Mouse (Mus musculus): ENCODE results near the gene Csf3r. TPM values are rescaled to one million over a fixed set of nuclear protein-coding genes. Genes with fewer than 3 reads are reported as not detected.

The Csf3r gene
- total and polyA plus RNA-seq, 2 experiments from 2014 or later, result 0.95 to 1.7 TPM

DNA sequence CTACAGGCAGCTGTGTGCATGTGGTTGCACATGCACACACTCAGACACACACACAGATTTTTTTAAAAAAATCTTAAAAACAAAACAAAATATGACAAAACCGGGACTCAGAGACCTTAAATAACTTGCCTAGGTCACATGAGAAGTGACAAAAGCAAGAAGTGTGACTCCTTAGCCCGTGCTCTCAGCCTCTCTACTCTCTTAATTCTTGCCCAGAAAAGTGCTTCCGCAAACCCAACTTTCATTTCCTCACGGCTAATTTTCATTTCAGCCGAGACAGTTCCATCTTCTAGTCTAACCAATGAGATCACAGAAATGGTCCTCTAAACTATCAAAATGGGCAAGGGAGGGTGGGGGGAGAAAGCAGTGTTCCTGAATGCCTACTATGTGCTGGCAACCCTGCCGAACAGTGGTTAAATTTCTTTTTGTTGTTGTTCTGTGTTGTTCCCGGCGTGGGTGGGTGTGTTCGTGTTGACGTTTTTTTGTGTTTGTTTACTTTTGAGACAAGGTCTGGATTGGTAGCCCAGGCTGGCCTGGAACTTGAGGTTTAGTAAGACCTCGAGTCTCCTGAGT lies 5.3 kb upstream of the Csf3r start:
- Histone ChIP-seq H3K9me3 (ENCODE audit: low read length) (no peaks in the 10 kb centered on the region), H3K36me3 (ENCODE audit: insufficient read depth, low read length) (no peaks in the 10 kb centered on the region), H3K4me2 (ENCODE audit: low read depth, low read length) (no peak overlapping the region), H3K27me3 (ENCODE audit: insufficient read depth, low read length) (no peaks in the 10 kb centered on the region), H3K9ac (replicated peaks; ENCODE audit: low read length) (no peak overlapping the region), H3K4me3 (ENCODE audit: low read length) (no peak overlapping the region), H3K4me1 (ENCODE audit: insufficient read depth, low read length) (no peaks in the 10 kb centered on the region), H3K27ac (no peak overlapping the region)
- 75% methylated on average over 11 of the region's 11 CpGs for WGBS
- DNase-seq (ENCODE audit: low spot score), result no peak
- no peak for ATAC-seq
- no peak for TF ChIP-seq CTCF (IDR thresholded peaks at IDR 0.05; ENCODE audit: low read depth)

DNA sequence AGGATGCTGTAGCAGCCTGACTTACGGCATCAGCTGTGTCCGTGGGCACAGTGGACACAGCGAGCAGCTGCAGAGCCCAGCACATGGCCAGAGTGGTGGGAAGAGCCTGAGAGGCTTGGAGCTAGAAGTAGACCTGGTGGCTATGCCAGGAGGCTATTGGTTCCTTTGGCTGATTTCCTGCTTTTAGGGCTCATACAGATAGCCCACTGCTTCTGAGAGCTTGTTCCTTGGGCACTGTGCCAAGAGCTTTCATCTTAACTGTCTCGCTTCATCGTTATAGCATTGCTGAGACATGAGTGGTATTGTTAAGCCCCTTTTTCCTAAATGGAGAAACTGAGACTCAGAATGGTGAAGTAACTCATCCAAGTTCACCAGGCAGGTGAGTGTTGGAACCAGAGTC lies 1.5 kb downstream of the Csf3r start:
- DNase-seq (ENCODE audit: low spot score) (no peak), ATAC-seq (no peak)
- no peak overlapping the region for H3K4me3 ChIP-seq (ENCODE audit: low read length)
- H3K4me1 ChIP-seq (ENCODE audit: insufficient read depth, low read length), result no peaks in the 10 kb centered on the region
- 72% methylated on average over 5 of the region's 5 CpGs for WGBS
- no peak overlapping the region for H3K4me2 ChIP-seq (ENCODE audit: low read depth, low read length)
- H3K9ac ChIP-seq (replicated peaks; ENCODE audit: low read length), result no peak overlapping the region
- no peaks in the 10 kb centered on the region for H3K36me3 ChIP-seq (ENCODE audit: insufficient read depth, low read length)
- no peaks in the 10 kb centered on the region for H3K27me3 ChIP-seq (ENCODE audit: insufficient read depth, low read length)
- TF ChIP-seq CTCF (IDR thresholded peaks at IDR 0.05; ENCODE audit: low read depth), result no peak
- no peaks in the 10 kb centered on the region for H3K9me3 ChIP-seq (ENCODE audit: low read length)
- H3K27ac ChIP-seq, result no peak overlapping the region

DNA sequence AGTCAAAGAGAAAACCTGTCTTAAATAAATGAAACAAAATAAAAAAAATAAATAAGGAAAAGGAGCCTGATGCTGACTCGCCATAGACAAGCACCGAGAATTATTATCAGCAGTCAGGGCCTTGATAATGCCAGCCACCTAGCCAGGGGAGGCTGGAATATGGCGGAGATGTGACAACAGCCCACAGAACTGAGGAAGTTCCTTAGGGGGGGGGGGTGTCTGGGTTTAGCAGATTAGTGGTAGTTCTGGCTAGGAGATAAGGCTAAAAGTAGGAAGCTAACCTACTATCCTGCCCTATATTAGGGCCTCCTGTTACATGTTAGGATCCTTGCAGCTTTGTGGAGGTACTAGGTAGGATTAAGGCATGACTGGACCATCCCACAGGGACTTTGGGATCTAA lies 3.6 kb downstream of the Csf3r start:
- no peaks in the 10 kb centered on the region for H3K9me3 ChIP-seq (ENCODE audit: low read length)
- no peaks in the 10 kb centered on the region for H3K4me1 ChIP-seq (ENCODE audit: insufficient read depth, low read length)
- H3K4me3 ChIP-seq (ENCODE audit: low read length), result no peak overlapping the region
- WGBS, result 88% methylated on average over 3 of the region's 3 CpGs
- no peaks in the 10 kb centered on the region for H3K36me3 ChIP-seq (ENCODE audit: insufficient read depth, low read length)
- ATAC-seq, result no peak
- DNase-seq (ENCODE audit: low spot score), result no peak
- TF ChIP-seq CTCF (IDR thresholded peaks at IDR 0.05; ENCODE audit: low read depth), result no peak
- H3K27me3 ChIP-seq (ENCODE audit: insufficient read depth, low read length), result no peaks in the 10 kb centered on the region
- no peak overlapping the region for H3K4me2 ChIP-seq (ENCODE audit: low read depth, low read length)
- H3K9ac ChIP-seq (replicated peaks; ENCODE audit: low read length), result no peak overlapping the region
- no peak overlapping the region for H3K27ac ChIP-seq

DNA sequence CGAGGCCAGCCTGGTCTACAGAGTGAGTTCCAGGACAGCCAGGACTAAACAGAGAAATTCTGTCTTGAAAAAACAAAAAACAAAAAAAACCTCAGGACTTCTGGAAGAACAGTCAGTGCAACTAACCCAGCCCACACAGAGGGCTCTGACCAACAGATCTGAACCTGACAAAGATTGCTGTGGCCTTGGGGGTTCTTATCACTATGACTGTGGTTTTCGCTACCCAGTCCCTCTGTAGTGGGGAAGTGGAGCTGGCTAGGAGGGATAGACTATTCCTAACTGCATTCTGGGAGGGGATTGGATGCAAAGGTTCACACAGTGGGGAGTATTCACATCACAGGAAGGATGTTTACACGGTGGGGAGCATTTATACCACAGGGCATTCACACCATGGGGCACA lies 4.7 kb downstream of the Csf3r start:
- H3K36me3 ChIP-seq (ENCODE audit: insufficient read depth, low read length), result no peaks in the 10 kb centered on the region
- WGBS, result 73% methylated on average over 3 of the region's 3 CpGs
- H3K27me3 ChIP-seq (ENCODE audit: insufficient read depth, low read length), result no peaks in the 10 kb centered on the region
- no peak for DNase-seq (ENCODE audit: low spot score)
- no peaks in the 10 kb centered on the region for H3K9me3 ChIP-seq (ENCODE audit: low read length)
- H3K4me3 ChIP-seq (ENCODE audit: low read length), result no peak overlapping the region
- H3K9ac ChIP-seq (replicated peaks; ENCODE audit: low read length), result no peak overlapping the region
- no peak overlapping the region for H3K27ac ChIP-seq
- H3K4me1 ChIP-seq (ENCODE audit: insufficient read depth, low read length), result no peaks in the 10 kb centered on the region
- no peak for TF ChIP-seq CTCF (IDR thresholded peaks at IDR 0.05; ENCODE audit: low read depth)
- ATAC-seq, result no peak
- no peak overlapping the region for H3K4me2 ChIP-seq (ENCODE audit: low read depth, low read length)

DNA sequence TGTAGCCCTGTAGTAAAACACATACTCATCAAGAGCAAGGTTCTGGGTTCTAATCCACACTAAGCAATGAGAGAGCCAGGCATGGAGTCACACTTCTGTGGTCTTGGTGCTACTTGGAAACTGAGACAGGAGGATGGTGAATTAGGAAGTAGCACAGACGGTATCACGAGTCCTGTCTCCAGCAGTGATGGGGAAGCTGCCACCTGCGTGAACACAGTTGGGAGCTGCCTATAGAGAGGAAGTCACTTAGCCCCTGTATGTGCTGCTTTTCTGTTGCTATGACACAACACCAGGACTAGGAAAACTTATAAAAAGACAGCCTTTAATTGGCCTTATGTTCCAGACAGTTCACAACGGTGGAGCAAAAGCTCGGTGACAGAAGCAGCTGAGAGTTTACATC lies 6.4 kb downstream of the Csf3r start:
- TF ChIP-seq CTCF (IDR thresholded peaks at IDR 0.05; ENCODE audit: low read depth), result no peak
- H3K4me1 ChIP-seq (ENCODE audit: insufficient read depth, low read length), result no peaks in the 10 kb centered on the region
- no peak overlapping the region for H3K9ac ChIP-seq (replicated peaks; ENCODE audit: low read length)
- WGBS, result 81% methylated on average over 5 of the region's 5 CpGs
- H3K9me3 ChIP-seq (ENCODE audit: low read length), result no peaks in the 10 kb centered on the region
- H3K27me3 ChIP-seq (ENCODE audit: insufficient read depth, low read length), result no peaks in the 10 kb centered on the region
- no peak for ATAC-seq
- H3K27ac ChIP-seq, result no peak overlapping the region
- DNase-seq (ENCODE audit: low spot score), result no peak
- H3K36me3 ChIP-seq (ENCODE audit: insufficient read depth, low read length), result no peaks in the 10 kb centered on the region
- no peak overlapping the region for H3K4me3 ChIP-seq (ENCODE audit: low read length)
- no peak overlapping the region for H3K4me2 ChIP-seq (ENCODE audit: low read depth, low read length)

DNA sequence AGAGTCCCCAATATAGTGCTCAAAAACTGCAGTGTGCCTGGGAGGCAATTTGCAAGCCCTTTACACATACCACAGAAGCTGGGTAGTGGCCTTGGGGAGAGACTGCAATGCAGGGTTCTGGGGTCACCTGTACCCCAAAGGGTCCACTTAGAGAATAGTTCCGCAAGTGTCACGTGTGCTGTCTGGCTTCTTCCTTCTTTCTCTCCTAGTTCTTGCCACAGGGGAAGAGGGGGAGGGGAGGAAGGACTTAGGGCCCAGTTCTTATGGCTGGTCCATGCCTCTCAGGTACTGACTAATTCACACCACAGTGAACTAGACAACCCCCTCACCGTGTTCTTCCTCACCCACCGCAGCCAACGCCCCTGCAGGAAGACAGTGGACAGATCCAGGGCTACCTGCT lies 11.1 kb downstream of the Csf3r start:
- no peak for TF ChIP-seq CTCF (IDR thresholded peaks at IDR 0.05; ENCODE audit: low read depth)
- no peak overlapping the region for H3K9ac ChIP-seq (replicated peaks; ENCODE audit: low read length)
- no peaks in the 10 kb centered on the region for H3K36me3 ChIP-seq (ENCODE audit: insufficient read depth, low read length)
- no peak overlapping the region for H3K27ac ChIP-seq
- H3K4me1 ChIP-seq (ENCODE audit: insufficient read depth, low read length), result no peaks in the 10 kb centered on the region
- H3K27me3 ChIP-seq (ENCODE audit: insufficient read depth, low read length), result no peaks in the 10 kb centered on the region
- no peak overlapping the region for H3K4me2 ChIP-seq (ENCODE audit: low read depth, low read length)
- H3K4me3 ChIP-seq (ENCODE audit: low read length), result no peak overlapping the region
- ATAC-seq (no peak), DNase-seq (ENCODE audit: low spot score) (no peak)
- 86% methylated on average over 5 of the region's 5 CpGs for WGBS
- H3K9me3 ChIP-seq (ENCODE audit: low read length), result no peaks in the 10 kb centered on the region

DNA sequence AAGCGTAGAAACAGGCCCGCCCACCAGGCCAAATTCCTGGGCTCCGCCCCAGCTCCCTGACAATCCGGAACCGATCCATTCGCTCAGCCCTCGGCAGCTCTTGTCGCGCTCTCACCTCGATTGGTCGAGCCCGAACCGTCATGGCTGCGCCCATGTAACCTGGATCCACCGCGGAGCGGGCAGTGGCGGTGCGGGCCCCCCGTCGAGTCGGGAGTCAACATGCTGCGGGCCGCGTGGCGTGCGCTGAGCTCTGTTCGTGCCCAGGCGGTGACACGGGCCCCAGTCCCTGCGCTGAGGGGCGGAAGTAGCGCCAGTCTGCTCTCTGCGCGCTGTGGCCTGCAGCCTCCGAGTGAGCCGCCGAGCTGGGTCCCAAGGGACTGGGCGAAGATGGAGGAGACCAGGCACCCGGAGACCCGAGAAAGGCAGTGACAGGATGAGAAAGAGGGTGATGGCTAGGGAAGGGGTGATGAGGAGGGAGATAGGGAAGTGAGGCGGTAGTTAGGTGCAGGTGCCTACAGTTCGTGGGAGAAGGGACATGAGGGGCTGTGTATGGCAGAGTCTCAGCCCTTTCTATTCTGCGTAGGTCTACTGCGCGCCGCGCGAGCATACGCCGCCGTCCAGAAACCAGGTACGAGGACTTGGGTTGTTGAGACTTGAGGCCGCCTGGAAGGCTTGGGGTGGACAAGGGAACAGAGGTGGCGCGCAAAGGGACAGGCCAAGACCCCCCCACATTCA lies 22.7 kb downstream of the Csf3r start, which contains the start of gene Mrps15:
TSS of gene Mrps15 (plus strand) at position 75 of the 735 bp plus-strand sequence.
- H3K4me3 ChIP-seq (ENCODE audit: low read length), result peak within 1 kb of the TSS; percentile 64
- WGBS, result under 1% methylated on average over 56 of the region's 56 CpGs
- no peak for TF ChIP-seq CTCF (IDR thresholded peaks at IDR 0.05; ENCODE audit: low read depth)
- peaks cover 6% of the 10 kb centered on the region; the same call in 1 of the 2 replicates for H3K36me3 ChIP-seq (ENCODE audit: insufficient read depth, low read length)
- peak within 1 kb of the TSS; percentile 79 for H3K4me2 ChIP-seq (ENCODE audit: low read depth, low read length)
- no peaks in the 10 kb centered on the region for H3K27me3 ChIP-seq (ENCODE audit: insufficient read depth, low read length)
- peaks cover 9% of the 10 kb centered on the region for H3K4me1 ChIP-seq (ENCODE audit: insufficient read depth, low read length)
- H3K9ac ChIP-seq (replicated peaks; ENCODE audit: low read length), result peak within 1 kb of the TSS; percentile 62
- H3K9me3 ChIP-seq (ENCODE audit: low read length), result no peaks in the 10 kb centered on the region
- DNase-seq (ENCODE audit: low spot score), result peak; percentile 96
- peak; percentile 97 for ATAC-seq
- H3K27ac ChIP-seq, result peak within 1 kb of the TSS; percentile 72
